Mouse (Mus musculus) heart, embryonic 16.5 days (tissue): Measurements from ENCODE around the gene Gm37240. TPM values are rescaled to one million over a fixed set of nuclear protein-coding genes. Genes with fewer than 3 reads are reported as not detected.

Experiments
- ATAC-seq: fragments of 200-750 bp; cut with Nextera tagmentation; replicated peaks from 2 replicates; pipeline ENCODE4 v1.8.0; 2017; ENCODE audit warnings: moderate number of reproducible peaks; ENCODE audit not compliant: insufficient read depth, low FRiP score; ENCODE audit errors: extremely low read depth
- H3K27ac ChIP-seq: fragments of 300-500 bp; sonication (generic); 2 replicates; pipeline ENCODE4 v1.5.1; 2014; ENCODE audit warnings: mild to moderate bottlenecking, low read length, control low read depth, moderate library complexity
- H3K27me3 ChIP-seq: fragments of 300-500 bp; sonication (generic); 2 replicates; pipeline ENCODE4 v1.6.1; 2014; ENCODE audit warnings: low read length, mixed read lengths; ENCODE audit not compliant: control insufficient read depth, insufficient read depth
- H3K36me3 ChIP-seq: fragments of 300-500 bp; sonication (generic); 2 replicates; pipeline ENCODE4 v1.6.1; 2014; ENCODE audit not compliant: control insufficient read depth, insufficient read depth
- H3K4me1 ChIP-seq: fragments of 300-500 bp; sonication (generic); 2 replicates; pipeline ENCODE4 v1.6.1; 2014; ENCODE audit warnings: low read length, mixed read lengths; ENCODE audit not compliant: control insufficient read depth, insufficient read depth
- H3K4me2 ChIP-seq: fragments of 300-500 bp; sonication (generic); 2 replicates; pipeline ENCODE4 v1.6.1; 2014; ENCODE audit warnings: low read depth, mild to moderate bottlenecking, control low read depth, low read length
- H3K4me3 ChIP-seq: fragments of 300-500 bp; sonication (generic); 2 replicates; pipeline ENCODE4 v1.5.1; 2014; ENCODE audit warnings: mild to moderate bottlenecking, control low read depth, low read length
- H3K9ac ChIP-seq: fragments of 300-500 bp; sonication (generic); 2 replicates; pipeline ENCODE4 v1.6.1; 2014; ENCODE audit warnings: low read length, control low read depth
- H3K9me3 ChIP-seq: fragments of 300-500 bp; sonication (generic); replicated peaks from 2 replicates; pipeline ENCODE4 v1.6.1; 2016; ENCODE audit warnings: low read length; ENCODE audit not compliant: control insufficient read depth
- WGBS: fragments of 180-500 bp; shearing (Covaris S2); extraction: QIAGEN DNeasy Blood & Tissue Kit; methylation state at CpG from one replicate; pipeline ENCODE4 v1.1.7; 2014; 5-methylcytosine and 5-hydroxymethylcytosine counted together
- polyA plus RNA-seq: library from polyadenylated mRNA; unstranded; fragments of >200 nt; fragmentation: Nextera tagmentation; extraction: Ambion mirVana; gene quantifications from 2 replicates; pipeline ENCODE4 v1.2.1, GENCODE M21; 2015

Gm37240 gene
- polyA plus RNA-seq, 1 experiment from 2014 or later, result 18.4 TPM

- no peak overlapping the region for H3K27ac ChIP-seq
- H3K36me3 ChIP-seq, result no peaks in the 10 kb centered on the region
- 81% methylated on average over 6 of the region's 6 CpGs for WGBS
These were observed 762.4 kb downstream of the Gm37240 start for GRCm38 (mm10) chr3:85124924-85125323.

GRCm38 (mm10) chr3:85124410-85124809 is 762.9 kb downstream of the Gm37240 start:
- 79% methylated on average over 7 of the region's 7 CpGs for WGBS
- no peaks in the 10 kb centered on the region for H3K9me3 ChIP-seq
- no peaks in the 10 kb centered on the region for H3K27me3 ChIP-seq
- H3K27ac ChIP-seq, result no peak overlapping the region
- no peaks in the 10 kb centered on the region for H3K4me1 ChIP-seq
- no peak overlapping the region for H3K4me3 ChIP-seq
- no peak overlapping the region for H3K4me2 ChIP-seq
- no peaks in the 10 kb centered on the region for H3K36me3 ChIP-seq
- no peak for ATAC-seq
- H3K9ac ChIP-seq, result no peak overlapping the region

More at GRCm38 (mm10) chr3:85124924-85125323, 762.4 kb downstream of the Gm37240 start:
- Histone ChIP-seq H3K27me3 (no peaks in the 10 kb centered on the region), H3K4me1 (no peaks in the 10 kb centered on the region), H3K4me2 (no peak overlapping the region), H3K4me3 (no peak overlapping the region), H3K9ac (no peak overlapping the region), H3K9me3 (no peaks in the 10 kb centered on the region)
- ATAC-seq, result no peak

DNA sequence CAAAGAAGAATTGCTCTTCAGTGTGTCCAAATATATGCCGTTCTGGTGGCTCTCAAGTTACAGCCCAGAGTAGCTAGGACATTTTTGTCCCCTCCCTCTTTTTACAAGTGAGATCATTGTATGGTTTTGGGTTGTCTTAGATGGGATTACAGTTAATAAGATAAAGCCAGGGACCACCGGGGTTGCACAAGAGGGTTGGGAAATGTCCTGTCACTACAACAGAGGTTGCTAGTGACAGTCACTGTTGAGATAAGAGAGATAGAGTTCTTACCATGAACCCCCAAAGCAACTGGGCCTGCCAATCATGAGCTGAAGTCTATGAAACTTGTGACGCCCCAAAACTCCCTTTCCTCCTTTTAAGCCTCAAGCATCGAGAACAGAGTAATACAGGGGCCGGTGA is 769.6 kb downstream of the Gm37240 start:
- Histone ChIP-seq H3K27ac (no peak overlapping the region), H3K9me3 (no peaks in the 10 kb centered on the region), H3K27me3 (no peaks in the 10 kb centered on the region), H3K36me3 (no peaks in the 10 kb centered on the region), H3K4me1 (peaks cover 12% of the 10 kb centered on the region), H3K9ac (no peak overlapping the region), H3K4me2 (no peak overlapping the region), H3K4me3 (no peak overlapping the region)
- 69% methylated on average over 5 of the region's 5 CpGs for WGBS
- no peak for ATAC-seq

GRCm38 (mm10) chr3:85117014-85117413 is 770.3 kb downstream of the Gm37240 start:
- no peaks in the 10 kb centered on the region for H3K27me3 ChIP-seq
- no peak for ATAC-seq
- H3K4me3 ChIP-seq, result no peak overlapping the region
- H3K36me3 ChIP-seq, result no peaks in the 10 kb centered on the region
- no peaks in the 10 kb centered on the region for H3K9me3 ChIP-seq
- WGBS, result 85% methylated on average over 7 of the region's 7 CpGs
- no peak overlapping the region for H3K27ac ChIP-seq
- peaks cover 12% of the 10 kb centered on the region for H3K4me1 ChIP-seq
- H3K9ac ChIP-seq, result no peak overlapping the region
- no peak overlapping the region for H3K4me2 ChIP-seq

DNA sequence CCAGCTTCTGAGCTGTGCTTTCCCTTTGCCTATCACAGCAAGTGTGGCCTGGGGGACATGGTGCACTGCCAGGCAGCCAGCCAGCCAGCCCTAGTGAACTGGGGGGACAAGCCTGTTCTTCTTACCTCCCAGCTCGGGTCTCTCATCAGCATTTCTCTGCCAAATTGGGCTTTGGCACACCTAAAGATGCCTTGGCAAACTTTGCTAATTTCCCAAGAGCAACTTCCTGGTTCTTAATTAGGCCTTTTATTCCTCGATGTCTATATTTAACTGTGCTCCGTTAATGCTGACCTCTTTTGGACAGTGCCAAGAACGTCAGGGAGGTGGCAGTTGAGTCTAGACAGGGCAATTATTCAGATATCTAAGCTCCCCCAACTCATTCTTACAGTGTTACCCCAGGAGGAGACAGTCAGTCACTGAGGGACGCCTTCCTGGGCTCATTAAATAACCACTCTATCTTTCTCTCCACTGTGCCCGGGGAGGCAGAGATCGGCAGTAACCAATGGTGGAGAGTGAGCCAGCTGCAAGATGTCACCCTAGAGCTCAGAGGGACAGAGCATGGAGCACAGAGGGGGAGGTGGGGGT is 771.3 kb downstream of the Gm37240 start:
- Histone ChIP-seq H3K9me3 (no peaks in the 10 kb centered on the region), H3K4me2 (peak overlapping the region; percentile 33; the same call in 1 of the 2 replicates), H3K4me1 (peaks cover 14% of the 10 kb centered on the region), H3K36me3 (no peaks in the 10 kb centered on the region), H3K4me3 (no peak overlapping the region), H3K27me3 (no peaks in the 10 kb centered on the region), H3K9ac (peak overlapping the region; percentile 28; the same call in 1 of the 2 replicates), H3K27ac (peak overlapping the region; percentile 81)
- 16% methylated on average over 7 of the region's 7 CpGs for WGBS
- peak; percentile 95 for ATAC-seq

DNA sequence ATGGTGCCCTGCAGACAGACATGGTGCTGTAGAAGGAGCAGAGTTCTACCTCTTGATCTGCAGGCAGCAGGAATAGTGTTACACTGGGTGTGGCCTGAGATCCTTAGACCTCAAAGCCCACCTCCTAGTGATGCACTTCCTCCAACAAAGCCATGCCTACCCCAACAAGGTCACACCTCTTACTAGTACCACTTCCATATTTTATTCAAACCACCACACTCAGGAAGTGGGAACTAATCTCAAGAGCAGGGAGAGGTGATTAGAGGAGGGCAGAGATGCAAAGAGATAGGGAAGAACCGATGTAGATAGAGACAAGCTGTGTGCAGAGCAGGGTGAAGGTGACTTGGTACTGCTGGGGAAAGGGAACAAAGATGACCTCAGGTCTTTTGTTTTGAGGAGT is 773.8 kb downstream of the Gm37240 start:
- Histone ChIP-seq H3K4me2 (no peak overlapping the region), H3K4me3 (no peak overlapping the region), H3K4me1 (peaks cover 20% of the 10 kb centered on the region), H3K27me3 (no peaks in the 10 kb centered on the region), H3K27ac (no peak overlapping the region), H3K9me3 (no peaks in the 10 kb centered on the region), H3K9ac (no peak overlapping the region), H3K36me3 (no peaks in the 10 kb centered on the region)
- 63% methylated on average over 1 of the region's 1 CpGs for WGBS
- no peak for ATAC-seq

- Histone ChIP-seq H3K4me1 (peaks cover 16% of the 10 kb centered on the region), H3K4me2 (no peak overlapping the region), H3K27me3 (no peaks in the 10 kb centered on the region), H3K36me3 (no peaks in the 10 kb centered on the region), H3K27ac (no peak overlapping the region), H3K9ac (no peak overlapping the region), H3K4me3 (no peak overlapping the region), H3K9me3 (no peaks in the 10 kb centered on the region)
- 58% methylated on average over 4 of the region's 4 CpGs for WGBS
- no peak for ATAC-seq
These were observed 776.6 kb downstream of the Gm37240 start for GRCm38 (mm10) chr3:85110762-85111161.

GRCm38 (mm10) chr3:85109221-85109620 is 778.1 kb downstream of the Gm37240 start:
- Histone ChIP-seq H3K4me1 (peaks cover 12% of the 10 kb centered on the region), H3K9me3 (no peaks in the 10 kb centered on the region), H3K4me2 (no peak overlapping the region), H3K4me3 (no peak overlapping the region), H3K27ac (no peak overlapping the region), H3K36me3 (no peaks in the 10 kb centered on the region), H3K27me3 (no peaks in the 10 kb centered on the region), H3K9ac (no peak overlapping the region)
- 60% methylated on average over 2 of the region's 2 CpGs for WGBS
- ATAC-seq, result no peak

GRCm38 (mm10) chr3:85108396-85108795 is 778.9 kb downstream of the Gm37240 start:
- peaks cover 12% of the 10 kb centered on the region for H3K4me1 ChIP-seq
- H3K4me2 ChIP-seq, result no peak overlapping the region
- H3K27me3 ChIP-seq, result no peaks in the 10 kb centered on the region
- no peaks in the 10 kb centered on the region for H3K36me3 ChIP-seq
- no peak for ATAC-seq
- H3K27ac ChIP-seq, result no peak overlapping the region
- H3K9ac ChIP-seq, result no peak overlapping the region
- H3K9me3 ChIP-seq, result no peaks in the 10 kb centered on the region
- no peak overlapping the region for H3K4me3 ChIP-seq
- 47% methylated on average over 3 of the region's 3 CpGs for WGBS
